Mouse (Mus musculus): Measurements from ENCODE around the gene C2cd2l. TPM values are rescaled to one million over a fixed set of nuclear protein-coding genes. Genes with fewer than 3 reads are reported as not detected.
A peak's percentile ranks its signal among the peaks of the same experiment; 100 is the strongest.
"Not testable (repeated sequence)": the region's sequence is repeated elsewhere in the genome, so short reads cannot be mapped to it uniquely, and the experiment has no call there.

C2cd2l gene
- total RNA-seq (2017): 4.7 and 5.1 TPM in 2 replicates

- ATAC-seq (replicated peaks in 1 of 2; ENCODE audit: insufficient read depth in 1 of 2, low FRiP score in 2 of 2, low TSS enrichment in 1 of 2, low read depth in 1 of 2, poor library complexity in 2 of 2, severe bottlenecking in 2 of 2): peak; percentile 71 to 84
Observed at GRCm38 (mm10) chr9:44319887-44320798, at the start of gene C2cd2l. Gene C2cd2l (minus strand): TSS chr9:44320285.

DNA sequence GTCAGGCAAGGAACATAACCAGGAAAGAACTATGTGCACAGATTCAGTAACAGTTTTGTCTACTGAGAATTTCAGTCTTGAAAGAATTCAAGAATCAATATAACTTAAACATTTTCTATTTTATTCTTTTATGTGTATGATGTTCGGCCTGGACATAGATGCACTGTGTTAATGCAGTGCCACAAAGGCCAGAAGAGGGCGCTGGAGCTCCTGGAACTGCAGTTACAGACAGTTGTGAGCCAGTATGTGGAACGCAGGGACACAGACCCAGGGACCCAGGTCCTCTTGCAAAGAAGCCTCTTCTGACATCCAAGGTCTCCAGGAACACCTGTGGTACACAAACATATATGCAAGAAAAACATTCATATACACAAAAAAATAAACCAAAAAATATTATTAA lies 44.4 kb upstream of the C2cd2l start:
- ATAC-seq (replicated peaks in 1 of 2; ENCODE audit: insufficient read depth in 1 of 2, low FRiP score in 2 of 2, low TSS enrichment in 1 of 2, low read depth in 1 of 2, poor library complexity in 2 of 2, severe bottlenecking in 2 of 2): no peak

DNA sequence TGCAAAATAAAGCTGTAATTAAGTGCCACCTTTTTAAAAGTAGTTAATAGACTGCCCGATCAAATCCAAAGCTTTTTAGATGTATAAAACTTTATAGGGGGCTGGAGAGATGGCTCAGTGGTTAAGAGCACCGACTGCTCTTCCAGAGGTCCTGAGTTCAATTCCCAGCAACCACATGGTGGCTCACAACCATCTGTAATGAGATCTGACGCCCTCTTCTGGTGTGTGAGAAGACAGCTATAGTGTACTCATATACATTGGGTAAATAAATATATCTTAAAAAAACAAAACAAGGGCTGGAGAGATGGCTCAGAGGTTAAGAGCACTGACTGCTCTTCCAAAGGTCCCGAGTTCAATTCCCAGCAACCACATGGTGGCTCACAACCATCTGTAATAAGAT lies 41.8 kb upstream of the C2cd2l start:
- ATAC-seq (replicated peaks in 1 of 2; ENCODE audit: insufficient read depth in 1 of 2, low FRiP score in 2 of 2, low TSS enrichment in 1 of 2, low read depth in 1 of 2, poor library complexity in 2 of 2, severe bottlenecking in 2 of 2): not testable (repeated sequence)

GRCm38 (mm10) chr9:44361190-44361917 lies 41.3 kb upstream of the C2cd2l start, which contains the start of gene Vps11:
Gene Vps11 (minus strand): TSS chr9:44361670.
- ATAC-seq (replicated peaks in 1 of 2; ENCODE audit: insufficient read depth in 1 of 2, low FRiP score in 2 of 2, low TSS enrichment in 1 of 2, low read depth in 1 of 2, poor library complexity in 2 of 2, severe bottlenecking in 2 of 2): peak; percentile 88 to 98

DNA sequence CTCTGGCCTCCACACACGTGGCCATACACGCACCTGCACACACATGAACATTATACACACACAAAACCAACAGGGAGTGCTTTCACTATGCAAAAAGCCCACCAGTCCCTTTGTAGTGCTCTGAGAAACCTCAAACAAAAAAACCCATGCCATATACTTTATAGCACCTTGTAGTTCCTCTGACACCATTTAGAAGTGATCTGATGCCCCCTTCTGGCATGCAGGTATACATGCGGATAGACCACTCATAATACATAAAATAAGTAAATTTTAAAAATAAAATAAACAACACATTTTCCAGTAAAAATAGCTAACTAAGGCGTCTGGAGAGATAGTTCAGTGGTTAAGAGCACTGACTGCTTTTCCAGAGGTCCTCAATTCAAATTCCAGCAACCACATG lies 37.1 kb upstream of the C2cd2l start:
- ATAC-seq (replicated peaks in 1 of 2; ENCODE audit: insufficient read depth in 1 of 2, low FRiP score in 2 of 2, low TSS enrichment in 1 of 2, low read depth in 1 of 2, poor library complexity in 2 of 2, severe bottlenecking in 2 of 2): peak; percentile 29 to 42; a peak in 2 of 4 replicates

DNA sequence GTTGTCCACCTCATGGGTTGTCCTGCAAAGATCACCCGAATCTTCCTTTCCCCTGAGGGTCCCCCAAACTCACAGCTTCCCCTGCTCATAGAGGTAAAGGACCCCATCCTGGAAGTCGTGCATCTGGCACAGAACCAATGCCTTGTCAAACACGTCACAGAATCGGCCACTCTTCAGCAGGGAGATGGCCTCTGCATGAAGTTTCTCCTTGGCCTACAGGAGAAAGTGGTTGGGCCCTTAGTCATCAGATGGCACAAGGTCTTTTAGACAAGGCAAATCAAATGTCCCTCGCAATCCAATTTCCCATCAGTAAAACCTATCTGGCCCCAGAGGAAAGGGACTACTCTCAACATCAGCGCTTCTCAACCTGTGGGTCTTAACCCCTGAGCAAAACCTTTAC lies 33.1 kb upstream of the C2cd2l start:
- no peak for ATAC-seq (replicated peaks in 1 of 2; ENCODE audit: insufficient read depth in 1 of 2, low FRiP score in 2 of 2, low TSS enrichment in 1 of 2, low read depth in 1 of 2, poor library complexity in 2 of 2, severe bottlenecking in 2 of 2)

DNA sequence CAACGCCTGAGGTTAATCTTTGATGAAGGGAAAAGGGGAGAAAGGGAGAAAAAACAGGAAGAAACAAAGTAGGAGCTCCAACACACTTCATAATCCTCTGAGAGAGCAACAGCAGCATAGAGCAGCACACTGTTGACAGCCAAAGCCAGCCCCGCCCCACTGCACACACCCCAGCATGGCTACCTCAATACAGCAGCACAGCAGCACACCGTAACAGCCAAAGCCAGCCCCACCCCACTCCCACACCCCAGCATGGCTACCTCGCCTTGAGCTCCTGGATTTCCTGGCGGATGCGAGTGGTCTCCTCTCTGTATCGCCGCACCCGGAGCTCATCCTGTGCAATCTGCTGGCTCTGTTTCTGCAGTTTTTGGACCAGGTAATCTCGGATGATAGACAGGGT lies 32.3 kb upstream of the C2cd2l start:
- no peak for ATAC-seq (replicated peaks in 1 of 2; ENCODE audit: insufficient read depth in 1 of 2, low FRiP score in 2 of 2, low TSS enrichment in 1 of 2, low read depth in 1 of 2, poor library complexity in 2 of 2, severe bottlenecking in 2 of 2)

DNA sequence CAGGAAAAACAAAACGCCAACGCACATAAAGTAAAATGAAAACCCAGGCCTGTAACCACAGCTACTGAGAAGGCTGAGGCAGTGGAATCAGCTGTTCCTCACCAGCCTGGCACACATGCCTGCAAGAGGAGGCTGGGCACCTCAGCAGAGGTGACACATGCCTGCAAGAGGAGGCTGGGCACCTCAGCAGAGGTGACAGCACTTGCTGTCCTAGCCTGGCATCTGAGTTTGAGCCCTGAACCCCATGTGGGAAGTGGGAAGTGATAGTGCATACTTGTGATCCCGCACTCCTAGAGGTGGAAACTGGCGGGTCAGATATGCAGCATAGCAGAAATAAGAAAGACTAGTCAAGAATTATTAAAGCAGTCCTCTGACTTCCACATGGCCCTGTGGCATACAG lies 31.3 kb upstream of the C2cd2l start:
- no peak for ATAC-seq (replicated peaks in 1 of 2; ENCODE audit: insufficient read depth in 1 of 2, low FRiP score in 2 of 2, low TSS enrichment in 1 of 2, low read depth in 1 of 2, poor library complexity in 2 of 2, severe bottlenecking in 2 of 2)

DNA sequence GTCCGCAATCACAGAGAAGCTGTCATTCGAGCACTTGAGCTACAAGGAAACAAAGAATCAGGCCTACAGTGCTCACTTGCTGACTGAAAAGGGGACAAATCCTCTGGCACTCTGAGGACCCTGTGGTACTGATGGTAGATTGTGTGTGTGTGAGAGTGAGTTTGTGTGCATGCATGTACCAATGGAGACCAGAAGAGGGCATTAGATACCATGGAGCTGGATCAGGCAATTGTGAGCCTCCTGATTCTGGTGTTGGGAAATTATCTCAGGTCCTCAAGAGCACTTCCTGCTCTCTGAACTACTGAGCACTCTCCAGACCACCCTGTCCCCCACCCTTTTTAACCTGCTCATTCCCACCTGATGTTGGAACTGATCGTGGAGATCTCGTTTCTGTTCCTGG lies 28.5 kb upstream of the C2cd2l start:
- no peak for ATAC-seq (replicated peaks in 1 of 2; ENCODE audit: insufficient read depth in 1 of 2, low FRiP score in 2 of 2, low TSS enrichment in 1 of 2, low read depth in 1 of 2, poor library complexity in 2 of 2, severe bottlenecking in 2 of 2)

GRCm38 (mm10) chr9:44347621-44348020 lies 27.5 kb upstream of the C2cd2l start:
- no peak for ATAC-seq (replicated peaks in 1 of 2; ENCODE audit: insufficient read depth in 1 of 2, low FRiP score in 2 of 2, low TSS enrichment in 1 of 2, low read depth in 1 of 2, poor library complexity in 2 of 2, severe bottlenecking in 2 of 2)

- ATAC-seq (replicated peaks in 1 of 2; ENCODE audit: insufficient read depth in 1 of 2, low FRiP score in 2 of 2, low TSS enrichment in 1 of 2, low read depth in 1 of 2, poor library complexity in 2 of 2, severe bottlenecking in 2 of 2): no peak
Observed at GRCm38 (mm10) chr9:44347166-44347565, 27.1 kb upstream of the C2cd2l start.

GRCm38 (mm10) chr9:44345570-44346433 lies 25.7 kb upstream of the C2cd2l start:
- no peak for ATAC-seq (replicated peaks in 1 of 2; ENCODE audit: insufficient read depth in 1 of 2, low FRiP score in 2 of 2, low TSS enrichment in 1 of 2, low read depth in 1 of 2, poor library complexity in 2 of 2, severe bottlenecking in 2 of 2)

DNA sequence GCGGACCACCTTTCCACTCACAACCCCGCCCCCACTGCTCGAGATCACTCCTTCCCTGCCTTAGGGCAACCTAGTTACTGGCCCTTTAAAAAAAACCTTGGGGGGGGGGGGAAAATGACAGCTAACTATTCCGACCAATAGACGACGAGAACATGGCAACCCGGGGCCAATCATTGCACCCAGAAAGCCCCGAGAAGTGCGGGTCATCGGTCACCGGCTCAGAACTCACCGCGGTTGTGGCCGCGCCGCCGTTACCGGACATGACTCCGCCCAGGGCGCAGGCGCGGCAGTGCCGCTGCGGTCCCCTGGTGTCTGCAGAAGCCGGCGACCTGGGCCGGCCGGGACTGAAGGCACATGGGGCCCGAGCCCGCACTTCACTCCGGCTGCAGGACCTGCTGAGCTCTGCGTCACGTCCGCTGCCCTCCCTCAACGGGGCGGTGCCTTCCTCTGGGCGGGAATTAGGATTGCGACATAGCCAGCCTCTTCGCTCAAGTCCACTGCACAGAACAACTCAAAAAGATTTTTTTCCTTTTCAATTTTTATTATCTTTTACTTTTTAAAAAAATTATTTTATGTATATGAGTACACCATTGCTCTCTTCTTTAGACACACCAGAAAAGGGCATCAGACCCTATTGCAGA lies 23.8 kb upstream of the C2cd2l start, which contains the start of gene Hmbs:
Hmbs (minus strand) TSS at position 448 of the 641 bp plus-strand sequence.
- peak; percentile 89 to 96 for ATAC-seq (replicated peaks in 1 of 2; ENCODE audit: insufficient read depth in 1 of 2, low FRiP score in 2 of 2, low TSS enrichment in 1 of 2, low read depth in 1 of 2, poor library complexity in 2 of 2, severe bottlenecking in 2 of 2)

DNA sequence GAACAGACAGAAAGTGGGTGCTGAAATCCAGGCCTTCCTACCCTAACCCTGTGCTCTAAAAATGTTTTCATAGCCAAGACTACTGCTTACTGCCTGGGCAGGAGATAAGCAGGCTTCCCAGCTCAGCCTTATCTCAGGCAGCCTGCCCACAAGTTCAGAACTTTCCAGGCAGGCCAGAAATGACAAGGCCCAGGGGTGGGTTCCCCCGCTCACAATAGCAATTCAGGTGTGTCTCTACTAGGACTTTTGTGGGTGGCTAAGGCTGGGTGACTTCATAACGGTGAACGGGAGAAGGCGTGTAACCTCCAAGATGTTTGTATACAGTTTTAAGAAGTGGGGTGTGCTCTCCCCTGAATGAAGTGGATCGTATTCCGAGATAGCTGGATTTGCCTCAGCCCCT lies 23.2 kb upstream of the C2cd2l start:
- ATAC-seq (replicated peaks in 1 of 2; ENCODE audit: insufficient read depth in 1 of 2, low FRiP score in 2 of 2, low TSS enrichment in 1 of 2, low read depth in 1 of 2, poor library complexity in 2 of 2, severe bottlenecking in 2 of 2): peak; percentile 24 to 37; a peak in 2 of 4 replicates

- no peak for ATAC-seq (replicated peaks in 1 of 2; ENCODE audit: insufficient read depth in 1 of 2, low FRiP score in 2 of 2, low TSS enrichment in 1 of 2, low read depth in 1 of 2, poor library complexity in 2 of 2, severe bottlenecking in 2 of 2)
Observed at GRCm38 (mm10) chr9:44342605-44343004, 22.5 kb upstream of the C2cd2l start.

- no peak for ATAC-seq (replicated peaks in 1 of 2; ENCODE audit: insufficient read depth in 1 of 2, low FRiP score in 2 of 2, low TSS enrichment in 1 of 2, low read depth in 1 of 2, poor library complexity in 2 of 2, severe bottlenecking in 2 of 2)
Observed at GRCm38 (mm10) chr9:44342173-44342572, 22.1 kb upstream of the C2cd2l start.

GRCm38 (mm10) chr9:44341487-44341886 lies 21.4 kb upstream of the C2cd2l start:
- no peak for ATAC-seq (replicated peaks in 1 of 2; ENCODE audit: insufficient read depth in 1 of 2, low FRiP score in 2 of 2, low TSS enrichment in 1 of 2, low read depth in 1 of 2, poor library complexity in 2 of 2, severe bottlenecking in 2 of 2)

Measured in hematopoietic stem cell, adult 5-6 weeks (primary cell).